Mouse (Mus musculus) lung, adult 2 months (tissue): Measurements from ENCODE around the gene Fut2.

Experiments
- CTCF ChIP-seq: fragments of 200-500 bp; IDR thresholded peaks from 2 replicates; pipeline ENCODE4 v1.5.1; 2011; ENCODE audit warnings: mild to moderate bottlenecking, low read length, control low read depth; ENCODE audit not compliant: insufficient read depth
- POLR2A ChIP-seq: fragments of 200-500 bp; IDR thresholded peaks from 2 replicates; pipeline ENCODE4 v1.6.1; 2011; ENCODE audit warnings: low read depth, mild to moderate bottlenecking, control low read depth, low read length, borderline replicate concordance; ENCODE audit errors: extremely low read depth

- no peak for TF ChIP-seq CTCF
- no peak for TF ChIP-seq POLR2A
Observed at GRCm38 (mm10) chr7:45642503-45643255, 23.5 kb downstream of the Fut2 start.
